Mouse (Mus musculus) heart, embryonic 10.5 days (tissue): ENCODE results near the gene Wdfy4. TPM values are rescaled to one million over a fixed set of nuclear protein-coding genes. Genes with fewer than 3 reads are reported as not detected.

Experiments
- DNase-seq: peaks from one replicate; pipeline ENCODE4 v3.0.0-alpha.2; 2017; ENCODE audit warnings: low spot score
- H3K27ac ChIP-seq: fragments of 300-500 bp; sonication (generic); 2 replicates; pipeline ENCODE4 v1.5.1; 2016; ENCODE audit warnings: mild to moderate bottlenecking
- H3K27me3 ChIP-seq: fragments of 300-500 bp; sonication (generic); 2 replicates; pipeline ENCODE4 v1.6.1; 2016; ENCODE audit warnings: mild to moderate bottlenecking; ENCODE audit not compliant: poor library complexity, insufficient read depth, severe bottlenecking
- H3K36me3 ChIP-seq: fragments of 300-500 bp; sonication (generic); 2 replicates; pipeline ENCODE4 v1.6.1; 2016; ENCODE audit warnings: mild to moderate bottlenecking, moderate library complexity
- H3K4me1 ChIP-seq: fragments of 300-500 bp; sonication (generic); 2 replicates; pipeline ENCODE4 v1.6.1; 2016; ENCODE audit warnings: mild to moderate bottlenecking
- H3K4me3 ChIP-seq: fragments of 300-500 bp; sonication (generic); 2 replicates; pipeline ENCODE4 v1.5.1; 2016; ENCODE audit warnings: mild to moderate bottlenecking, moderate library complexity
- H3K9me3 ChIP-seq: fragments of 300-500 bp; sonication (generic); 2 replicates; pipeline ENCODE4 v1.6.1; 2016; ENCODE audit warnings: mild to moderate bottlenecking, moderate library complexity
- WGBS: fragments of 180-500 bp; shearing (Covaris S2); methylation state at CpG from one replicate; pipeline ENCODE4 v1.1.7; 2016; 5-methylcytosine and 5-hydroxymethylcytosine counted together
- polyA plus RNA-seq: library from polyadenylated mRNA; unstranded; fragments of >200 nt; fragmentation: Nextera tagmentation; extraction: Ambion mirVana; gene quantifications from 2 replicates; pipeline ENCODE4 v1.2.1, GENCODE M21; 2016

Wdfy4 gene
- 0.23 and 0.27 TPM in 2 replicates for polyA plus RNA-seq

DNA sequence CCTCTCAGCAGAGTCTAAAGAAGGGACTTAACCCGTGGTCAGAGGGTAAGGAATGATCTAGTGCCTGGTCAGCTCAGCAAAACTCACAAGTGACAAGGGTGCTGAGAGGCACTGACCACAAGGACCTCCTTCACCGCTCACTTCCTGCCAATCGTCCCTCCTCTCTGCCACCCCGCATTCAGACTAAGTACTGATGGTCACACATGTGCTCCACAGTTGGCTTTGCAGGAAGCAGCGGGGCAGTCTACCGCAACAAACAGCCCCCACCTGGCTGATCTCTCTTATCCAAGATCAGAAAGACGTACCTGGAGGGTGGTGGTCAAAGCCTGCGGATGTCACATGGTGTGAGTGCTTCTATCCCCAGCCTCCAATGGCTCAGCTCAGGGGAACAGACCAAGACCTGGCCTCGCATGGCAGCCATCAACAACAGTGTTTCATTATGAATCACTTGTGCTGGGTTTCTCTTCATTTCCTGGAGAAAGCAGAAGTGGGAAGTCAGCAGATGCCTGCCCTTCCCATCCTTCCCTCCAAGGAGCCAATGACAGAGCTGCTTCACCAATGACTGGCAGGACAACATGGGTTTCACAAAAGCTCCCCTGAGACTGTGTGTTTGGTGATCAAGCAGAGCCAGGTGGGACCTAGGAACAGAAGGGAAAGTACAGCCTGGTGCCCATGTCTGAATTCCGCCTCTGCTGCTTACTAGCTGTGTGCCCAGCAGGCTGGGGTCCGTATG is at the start of gene Wdfy4:
Gene Wdfy4, minus strand, starts transcription at position 441 of the 733 bp plus-strand sequence.
- Histone ChIP-seq H3K9me3 (no peaks in the 10 kb centered on the region), H3K36me3 (no peaks in the 10 kb centered on the region), H3K4me3 (no peak within 1 kb of the TSS), H3K27me3 (peaks cover 5% of the 10 kb centered on the region; the same call in 1 of the 2 replicates), H3K27ac (no peak within 1 kb of the TSS), H3K4me1 (no peaks in the 10 kb centered on the region)
- WGBS: 81% methylated on average over 11 of the region's 11 CpGs
- no peak for DNase-seq

DNA sequence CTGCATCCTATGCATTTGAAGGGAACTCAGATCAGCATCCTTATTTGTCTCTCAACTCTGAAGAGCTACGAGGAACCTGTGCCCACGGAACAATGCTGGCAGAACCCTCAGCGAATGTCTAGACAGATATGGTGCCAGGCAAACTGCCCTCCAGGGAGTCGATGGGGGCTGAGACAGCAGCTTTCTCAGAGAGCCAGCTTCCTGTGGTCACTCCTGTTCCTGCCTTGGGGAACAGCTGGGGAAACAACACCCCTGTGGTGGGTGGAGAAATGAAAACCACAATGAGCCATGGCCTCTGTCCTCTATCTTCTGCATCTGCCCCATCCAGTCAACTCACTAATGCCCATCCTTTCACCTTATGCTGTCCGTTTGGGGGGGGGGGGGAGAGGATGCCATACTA is 46.7 kb upstream of the Wdfy4 start:
- 75% methylated on average over 5 of the region's 5 CpGs for WGBS
- Histone ChIP-seq H3K27ac (no peak overlapping the region), H3K27me3 (0 out of 2 replicates have a peak, but pooled peaks cover 9% of the 10 kb centered on the region), H3K4me3 (no peak overlapping the region), H3K36me3 (no peaks in the 10 kb centered on the region), H3K9me3 (no peaks in the 10 kb centered on the region), H3K4me1 (peaks cover 10% of the 10 kb centered on the region)
- DNase-seq: no peak

DNA sequence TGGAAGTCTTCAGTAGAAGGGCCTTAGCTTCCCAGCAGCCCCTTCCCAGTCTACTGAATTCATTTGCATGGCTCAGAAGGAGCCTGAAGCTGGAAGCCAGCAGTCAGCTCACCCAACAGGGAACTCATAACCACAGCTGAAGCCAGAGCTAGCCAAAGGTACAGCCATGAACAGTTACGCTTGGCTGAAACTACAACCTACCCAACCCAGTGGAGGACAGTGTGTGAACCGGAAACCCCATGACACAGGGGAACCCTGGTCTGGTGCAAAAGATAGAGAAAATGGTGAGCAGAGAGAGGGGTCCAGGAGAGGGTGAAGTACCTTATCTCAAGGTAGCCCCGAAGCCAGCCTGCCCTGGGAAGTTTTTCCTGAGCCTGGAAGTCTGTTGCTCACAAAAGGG is 46.0 kb upstream of the Wdfy4 start:
- Histone ChIP-seq H3K27me3 (0 out of 2 replicates have a peak, but pooled peaks cover 9% of the 10 kb centered on the region), H3K27ac (no peak overlapping the region), H3K4me3 (no peak overlapping the region), H3K36me3 (no peaks in the 10 kb centered on the region), H3K4me1 (peaks cover 10% of the 10 kb centered on the region), H3K9me3 (no peaks in the 10 kb centered on the region)
- 80% methylated on average over 3 of the region's 3 CpGs for WGBS
- no peak for DNase-seq

DNA sequence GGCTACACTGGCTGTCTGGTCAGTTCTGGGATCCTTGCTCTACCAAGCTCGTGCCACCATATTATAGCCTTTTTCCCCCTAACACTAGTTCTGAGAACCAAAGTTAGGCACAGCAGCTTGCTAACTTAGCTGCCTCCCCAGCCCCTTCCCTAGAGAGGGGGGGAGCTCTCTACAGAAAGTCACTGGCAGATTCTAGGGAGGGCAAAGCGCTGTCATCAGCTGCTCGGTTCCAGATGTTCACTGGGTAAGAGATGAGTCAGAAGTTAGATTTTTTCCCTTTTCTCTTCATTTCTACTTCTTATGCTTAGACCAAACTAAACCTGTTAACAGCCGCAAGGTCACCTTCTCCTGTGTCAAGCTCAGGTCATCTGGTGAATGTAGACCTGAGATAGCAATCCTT is 45.4 kb upstream of the Wdfy4 start:
- WGBS: 79% methylated on average over 4 of the region's 4 CpGs
- H3K36me3 ChIP-seq: no peaks in the 10 kb centered on the region
- no peak overlapping the region for H3K4me3 ChIP-seq
- peaks cover 10% of the 10 kb centered on the region for H3K4me1 ChIP-seq
- 0 out of 2 replicates have a peak, but pooled peaks cover 9% of the 10 kb centered on the region for H3K27me3 ChIP-seq
- no peak for DNase-seq
- H3K9me3 ChIP-seq: no peaks in the 10 kb centered on the region
- no peak overlapping the region for H3K27ac ChIP-seq

DNA sequence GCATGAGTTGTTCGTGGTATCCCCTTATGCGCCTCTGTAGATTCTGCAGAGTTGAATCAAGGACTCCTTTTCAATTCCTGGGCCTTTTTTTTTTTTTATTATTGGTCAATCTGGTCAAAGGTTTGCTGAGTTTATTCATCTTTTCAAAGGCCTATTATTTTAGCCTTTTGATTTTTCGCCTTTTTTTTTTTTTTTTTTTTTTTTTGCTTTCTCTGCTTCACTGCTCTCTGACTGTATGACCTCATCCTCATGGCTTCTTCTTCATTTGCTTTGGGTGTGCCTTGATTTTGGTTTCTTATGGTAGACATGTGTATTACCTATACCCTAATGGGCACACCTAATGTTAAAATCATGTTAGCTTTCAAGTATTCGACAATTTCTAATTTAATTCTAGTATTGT is 39.9 kb upstream of the Wdfy4 start:
- WGBS: 86% methylated on average over 4 of the region's 4 CpGs
- Histone ChIP-seq H3K9me3 (no peaks in the 10 kb centered on the region), H3K4me1 (peaks cover 10% of the 10 kb centered on the region), H3K36me3 (no peaks in the 10 kb centered on the region), H3K27me3 (no peaks in the 10 kb centered on the region), H3K4me3 (no peak overlapping the region), H3K27ac (no peak overlapping the region)
- no peak for DNase-seq

DNA sequence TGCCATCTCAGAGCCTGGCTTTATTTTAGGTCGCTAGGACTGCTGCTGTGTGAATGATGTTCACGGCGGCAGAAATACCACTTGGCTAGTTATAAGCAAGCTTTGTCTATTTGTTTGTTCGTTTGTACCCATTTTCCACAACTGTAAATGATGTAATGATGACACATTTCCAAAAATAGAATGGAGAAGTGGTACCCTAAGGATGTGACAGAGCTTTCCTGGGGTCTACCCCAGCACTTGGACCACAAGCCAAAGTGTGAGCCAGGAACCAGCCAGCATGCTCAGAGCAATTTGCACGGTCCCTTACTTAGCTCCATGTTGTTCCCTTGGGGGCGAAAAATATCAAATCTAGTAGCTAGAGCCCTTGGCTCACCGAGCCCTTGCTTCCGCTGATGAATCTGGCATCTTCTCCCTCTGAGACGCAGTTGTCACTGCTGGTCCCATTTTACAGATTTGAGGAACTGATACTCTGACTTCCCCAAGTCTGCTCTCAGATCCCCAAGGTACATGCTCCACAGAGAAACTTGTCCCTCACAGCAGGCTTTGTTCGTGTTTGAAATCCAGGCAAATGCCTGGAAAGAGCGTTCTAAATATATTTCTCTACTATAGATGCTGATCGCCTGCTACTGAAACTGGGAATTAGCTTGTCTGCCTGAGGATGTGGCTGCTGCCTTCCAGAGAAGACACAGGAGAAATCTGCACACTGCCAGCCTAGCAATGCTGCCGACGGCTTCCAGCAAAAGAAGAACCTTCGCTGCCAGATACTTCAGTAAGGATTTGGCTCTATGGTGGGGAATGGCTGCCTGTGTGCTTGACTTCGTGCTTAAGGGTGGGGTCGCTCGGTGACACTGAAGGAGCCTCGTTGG is 31.3 kb upstream of the Wdfy4 start:
- 80% methylated on average over 19 of the region's 19 CpGs for WGBS
- no peak overlapping the region for H3K27ac ChIP-seq
- H3K36me3 ChIP-seq: no peaks in the 10 kb centered on the region
- H3K27me3 ChIP-seq: peaks cover 44% of the 10 kb centered on the region
- peaks cover 14% of the 10 kb centered on the region for H3K4me1 ChIP-seq
- no peaks in the 10 kb centered on the region for H3K9me3 ChIP-seq
- DNase-seq: no peak
- H3K4me3 ChIP-seq: no peak overlapping the region

DNA sequence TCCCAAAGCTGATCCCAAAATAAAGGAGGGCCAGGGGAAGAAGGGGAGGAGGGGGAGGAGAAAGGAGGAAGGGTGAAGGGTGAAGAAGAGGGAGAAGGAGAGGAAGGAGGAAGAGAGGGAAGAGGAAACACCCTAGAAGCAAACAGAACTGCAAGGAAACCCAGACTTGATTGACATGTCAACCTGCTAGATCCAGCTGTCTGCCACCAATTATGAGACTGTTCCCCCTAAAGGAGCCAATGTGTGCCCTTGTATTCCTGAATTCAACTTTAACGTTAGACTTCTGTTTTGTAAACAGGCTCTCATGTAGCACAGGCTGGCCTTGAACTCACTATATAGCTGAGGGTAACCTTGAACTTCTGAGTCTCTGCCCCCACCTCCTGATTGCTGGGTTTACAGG is 29.9 kb upstream of the Wdfy4 start:
- Histone ChIP-seq H3K36me3 (no peaks in the 10 kb centered on the region), H3K4me1 (peaks cover 14% of the 10 kb centered on the region), H3K4me3 (no peak overlapping the region), H3K9me3 (no peaks in the 10 kb centered on the region), H3K27ac (no peak overlapping the region), H3K27me3 (peaks cover 44% of the 10 kb centered on the region)
- no peak for DNase-seq
- WGBS: 75% methylated on average over 1 of the region's 1 CpGs

DNA sequence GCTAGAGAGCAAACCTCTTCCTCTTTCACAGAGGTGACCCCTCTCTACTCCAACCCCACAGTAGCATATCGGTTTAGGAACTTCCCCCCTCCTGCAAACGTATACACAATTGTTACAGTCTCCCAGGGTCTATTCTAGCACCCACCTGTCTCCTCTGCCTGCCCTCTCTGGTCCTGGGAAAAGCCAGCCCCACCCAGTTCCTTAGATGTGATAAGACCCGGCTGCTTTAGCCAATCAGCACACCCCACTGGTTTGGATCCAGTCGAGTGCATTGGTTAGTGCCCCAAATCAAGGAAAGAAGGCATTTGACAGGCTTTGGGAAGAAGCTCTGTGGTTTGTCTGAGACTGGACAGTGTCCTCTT is 29.4 kb upstream of the Wdfy4 start:
- no peaks in the 10 kb centered on the region for H3K9me3 ChIP-seq
- H3K4me1 ChIP-seq: peaks cover 14% of the 10 kb centered on the region
- H3K27me3 ChIP-seq: peaks cover 44% of the 10 kb centered on the region
- H3K27ac ChIP-seq: no peak overlapping the region
- no peak for DNase-seq
- H3K36me3 ChIP-seq: no peaks in the 10 kb centered on the region
- no peak overlapping the region for H3K4me3 ChIP-seq
- WGBS: 21% methylated on average over 4 of the region's 4 CpGs

DNA sequence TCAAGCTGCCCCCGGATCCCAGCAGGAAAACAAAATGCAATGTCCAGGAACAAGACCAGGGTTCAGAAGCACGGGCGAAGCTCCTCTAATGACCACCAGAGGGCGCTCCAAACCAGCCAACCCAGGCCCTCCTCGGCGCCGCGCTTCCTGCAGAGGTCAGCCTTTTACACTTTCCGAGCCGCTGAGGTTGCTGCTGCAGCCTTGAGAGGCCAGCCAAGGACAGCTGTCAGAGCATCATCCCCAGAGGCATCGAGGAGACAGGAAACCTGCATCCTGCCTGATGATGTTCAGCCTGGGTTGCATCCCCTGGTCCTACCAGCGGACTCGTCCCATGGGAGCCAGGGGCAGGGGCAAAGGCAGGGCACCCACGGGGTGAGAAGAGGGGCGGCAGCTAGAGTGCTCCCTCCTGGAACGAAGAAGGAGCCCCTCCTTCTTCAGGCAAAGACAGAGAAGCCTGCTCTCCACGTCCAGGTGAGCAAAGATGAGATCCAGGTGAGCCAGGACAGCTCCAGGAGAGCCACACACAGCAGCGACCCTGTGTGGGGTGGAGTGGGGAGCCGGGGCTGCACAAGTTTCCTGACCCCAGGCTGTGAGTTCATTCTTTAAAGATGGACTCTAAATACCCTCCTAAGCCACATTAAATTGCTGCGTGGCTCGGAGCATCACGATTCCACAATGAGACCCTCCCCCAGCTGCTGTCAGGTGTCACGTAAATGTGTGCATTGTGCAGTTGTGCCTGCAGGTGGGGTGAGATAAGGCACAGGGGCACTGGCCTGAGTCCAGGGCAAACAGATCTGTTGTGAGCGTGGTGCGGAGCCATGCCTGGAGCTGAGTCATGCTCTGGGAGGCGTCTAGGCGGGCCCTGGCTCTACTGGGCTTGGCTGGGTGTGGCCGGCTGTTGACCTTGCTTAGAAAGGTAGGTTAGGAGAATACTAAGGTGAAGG is 28.8 kb upstream of the Wdfy4 start, which contains the start of gene Arhgap22:
Gene Arhgap22, plus strand, starts transcription at position 204 of the 944 bp plus-strand sequence.
- Histone ChIP-seq H3K27ac (no peak within 1 kb of the TSS), H3K9me3 (no peaks in the 10 kb centered on the region), H3K36me3 (no peaks in the 10 kb centered on the region), H3K27me3 (peaks cover 44% of the 10 kb centered on the region), H3K4me3 (no peak within 1 kb of the TSS), H3K4me1 (peaks cover 14% of the 10 kb centered on the region)
- DNase-seq: peak; percentile 92
- 15% methylated on average over 28 of the region's 28 CpGs for WGBS

DNA sequence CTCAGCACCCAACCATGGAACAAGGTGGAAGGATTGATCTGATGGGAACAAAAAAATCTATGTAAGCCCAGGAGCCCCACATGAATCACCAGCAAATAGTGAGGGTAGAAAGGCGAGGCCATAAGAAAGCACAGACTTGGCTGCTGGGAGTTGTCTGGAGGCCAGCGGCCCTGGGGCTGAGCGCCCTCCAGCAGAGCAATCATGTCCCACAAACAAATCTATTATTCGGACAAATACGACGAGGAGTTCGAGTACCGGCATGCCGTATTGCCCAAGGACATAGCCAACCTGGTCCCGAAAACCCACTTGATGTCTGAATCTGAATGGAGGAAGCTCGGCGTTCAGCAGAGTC is 27.6 kb upstream of the Wdfy4 start:
- peaks cover 14% of the 10 kb centered on the region for H3K4me1 ChIP-seq
- no peaks in the 10 kb centered on the region for H3K9me3 ChIP-seq
- 85% methylated on average over 12 of the region's 12 CpGs for WGBS
- no peaks in the 10 kb centered on the region for H3K36me3 ChIP-seq
- DNase-seq: no peak
- peaks cover 49% of the 10 kb centered on the region for H3K27me3 ChIP-seq
- H3K27ac ChIP-seq: no peak overlapping the region
- no peak overlapping the region for H3K4me3 ChIP-seq

DNA sequence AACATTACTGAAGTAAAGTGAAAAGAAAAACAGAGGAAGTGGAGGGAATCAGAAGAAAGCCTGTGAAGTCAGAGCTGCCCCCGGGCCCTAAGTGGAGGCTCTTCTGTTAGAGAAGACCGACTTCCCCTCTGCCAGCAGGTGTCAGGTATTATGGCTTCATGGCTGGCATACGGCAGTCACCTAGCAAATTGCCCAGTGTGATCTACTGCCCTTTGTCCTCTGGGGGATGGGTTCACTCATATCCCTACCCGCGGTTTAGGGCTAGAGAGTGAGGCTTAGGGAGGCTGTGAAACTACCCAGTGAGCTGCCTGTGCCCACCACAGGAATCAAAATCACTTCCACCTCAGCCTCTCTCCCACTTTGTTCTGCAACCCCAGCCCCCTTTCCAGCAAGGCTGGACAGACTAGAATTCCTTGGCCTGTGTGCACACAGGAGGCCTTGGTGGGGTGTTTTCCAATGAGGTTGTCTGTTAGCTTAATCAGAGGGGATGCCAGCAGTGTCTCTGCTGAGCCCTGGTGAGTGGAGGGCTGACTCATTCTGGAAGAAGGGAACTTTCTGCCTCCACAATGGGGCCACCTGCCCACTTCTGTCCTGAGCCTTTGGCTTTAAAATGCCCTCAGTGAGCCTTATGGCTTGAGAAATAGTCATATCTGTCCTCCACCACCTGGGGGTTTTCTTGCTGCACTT is 27.1 kb upstream of the Wdfy4 start:
- no peak overlapping the region for H3K4me3 ChIP-seq
- WGBS: 73% methylated on average over 5 of the region's 5 CpGs
- DNase-seq: no peak
- peaks cover 49% of the 10 kb centered on the region for H3K27me3 ChIP-seq
- H3K9me3 ChIP-seq: no peaks in the 10 kb centered on the region
- no peak overlapping the region for H3K27ac ChIP-seq
- H3K36me3 ChIP-seq: no peaks in the 10 kb centered on the region
- peaks cover 14% of the 10 kb centered on the region for H3K4me1 ChIP-seq

DNA sequence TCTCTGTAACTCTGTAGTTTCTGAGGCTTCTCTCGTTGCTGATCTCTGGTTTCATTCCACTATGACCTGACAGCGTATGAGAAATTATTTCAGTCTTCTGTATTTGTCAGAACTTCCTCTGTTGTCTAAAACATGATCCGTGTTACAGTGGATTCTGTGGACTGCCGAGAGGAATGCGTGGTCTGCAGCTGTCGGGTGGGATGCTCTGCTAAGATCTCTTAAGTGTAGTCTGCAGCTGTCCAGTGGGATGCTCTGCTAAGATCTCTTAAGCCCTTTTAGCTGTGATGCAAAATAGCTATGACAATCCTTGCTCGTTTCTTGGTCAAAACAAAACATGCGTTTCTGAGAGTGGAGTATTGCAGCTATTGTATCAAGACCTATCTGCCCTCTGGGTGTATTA is 25.5 kb upstream of the Wdfy4 start:
- H3K36me3 ChIP-seq: no peaks in the 10 kb centered on the region
- peaks cover 14% of the 10 kb centered on the region for H3K4me1 ChIP-seq
- 79% methylated on average over 8 of the region's 8 CpGs for WGBS
- no peaks in the 10 kb centered on the region for H3K9me3 ChIP-seq
- no peak overlapping the region for H3K27ac ChIP-seq
- DNase-seq: no peak
- no peak overlapping the region for H3K4me3 ChIP-seq
- H3K27me3 ChIP-seq: peaks cover 33% of the 10 kb centered on the region
